ENCODE assay signal across 34 mouse cellular contexts in genomic region chr3:121354281-121354680, GRCm38 (mm10).
"Had no signal": no experiment of that assay in that cellular context is flagged by ENCODE, and none has a peak within 500 bp of the region (broad histone marks: within the 10 kb centered on the region; RNA-seq: fewer than 3 reads in every experiment).

No protein-coding gene starts in this region.

- H3K27me3 ChIP-seq: heart, embryonic 12.5 days; heart, embryonic 13.5 days; heart, embryonic 15.5 days; hindbrain, embryonic 12.5 days; hindbrain, embryonic 13.5 days; hindbrain, embryonic 15.5 days; intestine, embryonic 15.5 days; kidney, embryonic 15.5 days had no signal

- H3K4me1 ChIP-seq: heart, embryonic 15.5 days had no signal

- DNase-seq: heart, postnatal 10 days; heart, postnatal 14 days; heart, postnatal 36 days; heart, postnatal 4 days; kidney, adult 11 months; kidney, adult 18-20 months; kidney, adult 2 months; kidney, adult 8-10 months; kidney, adult 9 months; kidney, postnatal 10 days; kidney, postnatal 14 days; kidney, postnatal 25 days; kidney, postnatal 36 days; kidney, postnatal 4 days; layer of hippocampus, adult 9-11 months; layer of hippocampus, postnatal 36 days had no signal

- ATAC-seq: hindbrain, postnatal 0 days; inflammation-experienced regulatory T-cells, adult 6 months; intestine, embryonic 15.5 days; intestine, embryonic 16.5 days; intestine, postnatal 0 days had no signal

- H3K4me3 ChIP-seq: heart, embryonic 12.5 days; heart, embryonic 13.5 days; heart, embryonic 15.5 days; hindbrain, embryonic 10.5 days; hindbrain, embryonic 12.5 days; hindbrain, embryonic 13.5 days; hindbrain, embryonic 15.5 days; intestine, embryonic 15.5 days; kidney, embryonic 15.5 days; layer of hippocampus, adult 2 months; left cerebral cortex, adult 2 months had no signal

- H3K36me3 ChIP-seq: heart, embryonic 15.5 days; hindbrain, embryonic 10.5 days; hindbrain, embryonic 12.5 days; hindbrain, embryonic 15.5 days; intestine, embryonic 15.5 days; kidney, embryonic 15.5 days had no signal

- H3K9me3 ChIP-seq: heart, embryonic 12.5 days; heart, embryonic 13.5 days; heart, embryonic 15.5 days; hindbrain, embryonic 10.5 days; hindbrain, embryonic 12.5 days; hindbrain, embryonic 13.5 days; hindbrain, embryonic 15.5 days; intestine, embryonic 15.5 days; kidney, embryonic 15.5 days had no signal

- H3K9ac ChIP-seq: heart, embryonic 12.5 days; heart, embryonic 13.5 days; heart, embryonic 15.5 days; hindbrain, embryonic 12.5 days; hindbrain, embryonic 13.5 days; hindbrain, embryonic 14.5 days; hindbrain, embryonic 15.5 days; intestine, embryonic 15.5 days; kidney, embryonic 15.5 days had no signal

- H3K4me2 ChIP-seq: heart, embryonic 11.5 days; heart, embryonic 12.5 days; heart, embryonic 13.5 days; heart, embryonic 15.5 days; hindbrain, embryonic 12.5 days; hindbrain, embryonic 13.5 days; hindbrain, embryonic 14.5 days; hindbrain, embryonic 15.5 days; intestine, embryonic 15.5 days; kidney, embryonic 15.5 days had no signal

- H3K27ac ChIP-seq: heart, embryonic 13.5 days; heart, embryonic 15.5 days; hindbrain, embryonic 10.5 days; hindbrain, embryonic 12.5 days; hindbrain, embryonic 13.5 days; hindbrain, embryonic 14.5 days; hindbrain, embryonic 15.5 days; hindbrain, postnatal 0 days; intestine, embryonic 15.5 days; kidney, embryonic 15.5 days; kidney, postnatal 0 days; layer of hippocampus, adult 2 months; left cerebral cortex, adult 2 months had no signal
